Mouse (Mus musculus): Measurements from ENCODE around the gene Gm20817.
"Not testable (repeated sequence)": the region's sequence is repeated elsewhere in the genome, so short reads cannot be mapped to it uniquely, and the experiment has no call there.

Gm20817 gene

GRCm38 (mm10) chrY:68832628-68833027 is at the start of gene Gm20817:
Gene Gm20817 (minus strand): TSS chrY:68832728.
- DNase-seq = not testable (repeated sequence)

All from retina, postnatal 1 day (tissue).